Mouse (Mus musculus) erythroblast, embryonic 14.5 days (primary cell): ENCODE measurements around the gene Gnai3. TPM values are rescaled to one million over a fixed set of nuclear protein-coding genes. Genes with fewer than 3 reads are reported as not detected.

Experiments used
- H3K27me3 ChIP-seq: 2 replicates; pipeline ENCODE4 v1.6.1; 2012; ENCODE audit warnings: inconsistent platforms; ENCODE audit not compliant: control insufficient read depth
- H3K36me3 ChIP-seq: 2 replicates; pipeline ENCODE4 v1.6.1; 2012; ENCODE audit warnings: mild to moderate bottlenecking, inconsistent platforms; ENCODE audit not compliant: control insufficient read depth
- H3K4me1 ChIP-seq: 2 replicates; pipeline ENCODE4 v1.6.1; 2012; ENCODE audit warnings: inconsistent platforms; ENCODE audit not compliant: control insufficient read depth
- H3K4me3 ChIP-seq: replicated peaks from 2 replicates; pipeline ENCODE3; 2012; ENCODE audit warnings: moderate library complexity, mild to moderate bottlenecking, inconsistent platforms
- H3K9me3 ChIP-seq: 2 replicates; pipeline ENCODE4 v1.6.1; 2012; ENCODE audit warnings: low read length, inconsistent platforms, mixed read lengths; ENCODE audit not compliant: control insufficient read depth
- GATA1 ChIP-seq: IDR thresholded peaks from 2 replicates; pipeline ENCODE4 v1.6.1; 2012; ENCODE audit warnings: low read length, inconsistent platforms, mixed read lengths
- TAL1 ChIP-seq: IDR thresholded peaks from 3 replicates; pipeline ENCODE4 v1.6.1; 2012; ENCODE audit warnings: low read length, inconsistent platforms, mixed read lengths
- polyA plus RNA-seq: library from polyadenylated mRNA; stranded (reverse); fragments of >175 nt; gene quantifications from 2 replicates; pipeline ENCODE4 v1.2.3, GENCODE M21; 2012

Gnai3 gene
- polyA plus RNA-seq, 1 experiment = 0.27 TPM

- no peaks in the 10 kb centered on the region for H3K9me3 ChIP-seq
- H3K4me3 ChIP-seq = no peak overlapping the region
- TF ChIP-seq TAL1 = no peak
- no peak for TF ChIP-seq GATA1
- peaks cover 71% of the 10 kb centered on the region for H3K36me3 ChIP-seq
- H3K4me1 ChIP-seq = peaks cover 57% of the 10 kb centered on the region
- H3K27me3 ChIP-seq = no peaks in the 10 kb centered on the region
Observed at GRCm38 (mm10) chr3:108140786-108141185, 5.2 kb downstream of the Gnai3 start.

- Histone ChIP-seq H3K9me3 (no peaks in the 10 kb centered on the region), H3K4me3 (no peak overlapping the region), H3K27me3 (no peaks in the 10 kb centered on the region), H3K36me3 (peaks cover 83% of the 10 kb centered on the region), H3K4me1 (peaks cover 52% of the 10 kb centered on the region)
- TF ChIP-seq TAL1 (no peak), GATA1 (no peak)
Observed at GRCm38 (mm10) chr3:108139113-108139512, 6.8 kb downstream of the Gnai3 start.

- TF ChIP-seq GATA1 (no peak), TAL1 (no peak)
- Histone ChIP-seq H3K36me3 (peaks cover 78% of the 10 kb centered on the region), H3K4me1 (peaks cover 62% of the 10 kb centered on the region), H3K9me3 (no peaks in the 10 kb centered on the region), H3K27me3 (no peaks in the 10 kb centered on the region), H3K4me3 (no peak overlapping the region)
Observed at GRCm38 (mm10) chr3:108134701-108135100, 11.2 kb downstream of the Gnai3 start.

DNA sequence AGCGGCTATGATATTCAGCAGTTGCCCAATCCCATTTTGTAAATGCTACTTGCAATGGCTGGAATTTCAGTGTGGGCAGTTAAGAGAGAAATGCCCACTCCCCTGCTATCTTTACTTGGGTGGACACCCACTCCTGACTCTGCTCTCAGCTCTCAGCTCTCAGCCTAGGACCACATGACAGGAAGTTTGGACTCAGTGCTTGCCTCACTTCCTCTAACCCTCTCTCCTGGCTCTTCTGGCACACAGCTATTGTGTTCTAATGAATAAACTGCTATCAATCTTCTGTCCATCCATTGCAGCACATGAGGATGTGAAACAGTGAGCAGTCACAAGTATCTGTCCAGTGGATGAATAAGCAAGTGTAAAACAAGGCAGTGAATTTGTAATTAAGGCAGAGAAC, 13.5 kb downstream of the Gnai3 start:
- TF ChIP-seq GATA1 (no peak), TAL1 (no peak)
- no peaks in the 10 kb centered on the region for H3K9me3 ChIP-seq
- H3K4me1 ChIP-seq = peaks cover 70% of the 10 kb centered on the region
- no peaks in the 10 kb centered on the region for H3K27me3 ChIP-seq
- H3K36me3 ChIP-seq = peaks cover 64% of the 10 kb centered on the region
- H3K4me3 ChIP-seq = no peak overlapping the region

- no peak overlapping the region for H3K4me3 ChIP-seq
- no peaks in the 10 kb centered on the region for H3K27me3 ChIP-seq
- peaks cover 57% of the 10 kb centered on the region for H3K36me3 ChIP-seq
- peaks cover 73% of the 10 kb centered on the region for H3K4me1 ChIP-seq
- TF ChIP-seq GATA1 (no peak), TAL1 (no peak)
- H3K9me3 ChIP-seq = no peaks in the 10 kb centered on the region
Observed at GRCm38 (mm10) chr3:108131821-108132220, 14.1 kb downstream of the Gnai3 start.

- Histone ChIP-seq H3K9me3 (no peaks in the 10 kb centered on the region), H3K36me3 (peaks cover 58% of the 10 kb centered on the region), H3K4me1 (peaks cover 78% of the 10 kb centered on the region), H3K27me3 (no peaks in the 10 kb centered on the region), H3K4me3 (no peak overlapping the region)
- TF ChIP-seq GATA1 = no peak
- TF ChIP-seq TAL1 = no peak
Observed at GRCm38 (mm10) chr3:108131216-108131615, 14.7 kb downstream of the Gnai3 start.

GRCm38 (mm10) chr3:108129804-108130203, 16.1 kb downstream of the Gnai3 start:
- no peaks in the 10 kb centered on the region for H3K27me3 ChIP-seq
- H3K4me1 ChIP-seq = peaks cover 81% of the 10 kb centered on the region
- H3K36me3 ChIP-seq = peaks cover 58% of the 10 kb centered on the region
- TF ChIP-seq GATA1 (0 out of 2 replicates have a peak, but pooled peaks have one; percentile 15), TAL1 (no peak)
- H3K9me3 ChIP-seq = no peaks in the 10 kb centered on the region
- H3K4me3 ChIP-seq = peak overlapping the region; percentile 5

DNA sequence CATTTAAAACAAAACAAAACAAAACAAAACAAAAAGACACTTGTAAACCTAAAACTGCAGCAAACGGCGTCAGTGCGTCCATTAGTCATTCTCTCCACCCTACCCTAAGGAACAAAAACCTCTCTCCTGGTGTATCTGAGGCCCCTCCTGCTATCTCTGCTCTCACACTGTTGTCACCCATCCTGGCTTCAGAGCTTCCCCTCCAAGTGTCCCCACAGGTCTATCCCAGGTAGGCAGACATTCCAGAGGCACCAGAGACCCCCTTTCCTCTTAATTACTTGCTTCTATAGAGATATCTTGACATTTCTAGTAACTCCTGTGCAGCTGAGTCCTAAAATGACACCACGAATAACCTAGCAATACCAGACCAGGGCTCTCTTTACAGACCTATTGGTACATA, 16.6 kb downstream of the Gnai3 start:
- no peak overlapping the region for H3K4me3 ChIP-seq

DNA sequence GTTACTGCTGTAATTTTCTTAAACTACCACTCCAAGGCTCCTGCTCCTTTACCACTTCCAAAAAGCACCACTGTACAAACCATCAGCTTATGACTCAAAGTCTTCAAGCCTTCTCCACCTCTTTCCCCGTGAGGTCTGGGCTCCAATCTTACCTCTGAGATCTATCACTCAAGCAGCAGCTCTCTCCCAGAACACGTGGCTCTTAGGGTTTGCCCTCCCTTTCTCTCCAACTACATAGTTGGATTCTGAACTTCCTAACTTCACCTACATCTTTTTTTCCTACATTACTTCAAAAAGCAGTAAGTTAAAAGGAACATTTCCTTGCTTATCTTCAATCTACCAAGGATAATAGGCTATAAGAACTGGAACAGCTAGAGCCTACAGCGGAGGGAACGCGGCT, 17.4 kb downstream of the Gnai3 start:
- no peaks in the 10 kb centered on the region for H3K27me3 ChIP-seq
- no peaks in the 10 kb centered on the region for H3K9me3 ChIP-seq

More for the DNA sequence above, 16.6 kb downstream of the Gnai3 start:
- Histone ChIP-seq H3K9me3 (no peaks in the 10 kb centered on the region), H3K27me3 (no peaks in the 10 kb centered on the region), H3K4me1 (peaks cover 83% of the 10 kb centered on the region), H3K36me3 (peaks cover 60% of the 10 kb centered on the region)
- TF ChIP-seq TAL1 (no peak), GATA1 (no peak)

GRCm38 (mm10) chr3:108126327-108126726, 19.6 kb downstream of the Gnai3 start:
- Histone ChIP-seq H3K4me3 (no peak overlapping the region), H3K27me3 (no peaks in the 10 kb centered on the region), H3K4me1 (peaks cover 69% of the 10 kb centered on the region), H3K9me3 (no peaks in the 10 kb centered on the region), H3K36me3 (peaks cover 68% of the 10 kb centered on the region)
- TF ChIP-seq GATA1 (no peak), TAL1 (no peak)

More for the DNA sequence above, 17.4 kb downstream of the Gnai3 start:
- H3K4me3 ChIP-seq = no peak overlapping the region
- no peak for TF ChIP-seq GATA1
- TF ChIP-seq TAL1 = no peak
- H3K36me3 ChIP-seq = peaks cover 63% of the 10 kb centered on the region
- H3K4me1 ChIP-seq = peaks cover 86% of the 10 kb centered on the region
